Mouse (Mus musculus) neural tube, embryonic 11.5 days (tissue): ENCODE results near the gene Tsg101. TPM values are rescaled to one million over a fixed set of nuclear protein-coding genes. Genes with fewer than 3 reads are reported as not detected.
"Not testable (repeated sequence)": the region's sequence is repeated elsewhere in the genome, so short reads cannot be mapped to it uniquely, and the experiment has no call there.

Experiments used
- ATAC-seq: fragments of 200-750 bp; cut with Nextera tagmentation; 2 replicates; pipeline ENCODE4 v1.8.0; 2017; ENCODE audit warnings: moderate number of reproducible peaks, mild to moderate bottlenecking, moderate TSS enrichment, moderate library complexity; ENCODE audit not compliant: insufficient read depth, low FRiP score, low TSS enrichment
- DNase-seq: peaks from one replicate; pipeline ENCODE4 v3.0.0-alpha.2; 2015; ENCODE audit warnings: low spot score
- H3K27ac ChIP-seq: fragments of 300-500 bp; sonication (generic); 2 replicates; pipeline ENCODE4 v1.5.1; 2014; ENCODE audit warnings: low read depth, mild to moderate bottlenecking, low read length
- H3K27me3 ChIP-seq: fragments of 300-500 bp; sonication (generic); 2 replicates; pipeline ENCODE4 v1.6.1; 2014; ENCODE audit warnings: mild to moderate bottlenecking, low read length, mixed read lengths; ENCODE audit not compliant: control insufficient read depth, insufficient read depth
- H3K36me3 ChIP-seq: fragments of 300-500 bp; sonication (generic); 2 replicates; pipeline ENCODE4 v1.6.1; 2014; ENCODE audit warnings: mild to moderate bottlenecking, low read length, moderate library complexity, mixed read lengths; ENCODE audit not compliant: control insufficient read depth, insufficient read depth
- H3K4me1 ChIP-seq: fragments of 300-500 bp; sonication (generic); 2 replicates; pipeline ENCODE4 v1.6.1; 2014; ENCODE audit warnings: low read length, mixed read lengths; ENCODE audit not compliant: control insufficient read depth, insufficient read depth
- H3K4me2 ChIP-seq: fragments of 300-500 bp; sonication (generic); 2 replicates; pipeline ENCODE4 v1.6.1; 2014; ENCODE audit warnings: low read depth, mild to moderate bottlenecking, moderate library complexity
- H3K4me3 ChIP-seq: fragments of 300-500 bp; sonication (generic); 2 replicates; pipeline ENCODE4 v1.5.1; 2014; ENCODE audit warnings: low read depth, low read length
- H3K9ac ChIP-seq: fragments of 300-500 bp; sonication (generic); 2 replicates; pipeline ENCODE4 v1.6.1; 2014; ENCODE audit warnings: mild to moderate bottlenecking, low read length
- H3K9me3 ChIP-seq: fragments of 300-500 bp; sonication (generic); 2 replicates; pipeline ENCODE4 v1.6.1; 2016; ENCODE audit warnings: low read length; ENCODE audit not compliant: control insufficient read depth
- WGBS: fragments of 180-500 bp; shearing (Covaris S2); extraction: QIAGEN DNeasy Blood & Tissue Kit; methylation state at CpG from one replicate; pipeline ENCODE4 v1.1.7; 2014; 5-methylcytosine and 5-hydroxymethylcytosine counted together
- polyA plus RNA-seq: library from polyadenylated mRNA; unstranded; fragments of >200 nt; fragmentation: Nextera tagmentation; extraction: Ambion mirVana; gene quantifications from 2 replicates; pipeline ENCODE4 v1.2.1, GENCODE M21; 2014

The Tsg101 gene
- polyA plus RNA-seq, 1 experiment from 2014 or later: 352 TPM

- no peak overlapping the region for H3K9ac ChIP-seq
- no peak overlapping the region for H3K4me2 ChIP-seq
- no peaks in the 10 kb centered on the region for H3K27me3 ChIP-seq
- peaks cover 8% of the 10 kb centered on the region for H3K36me3 ChIP-seq
- no peaks in the 10 kb centered on the region for H3K9me3 ChIP-seq
- no peaks in the 10 kb centered on the region for H3K4me1 ChIP-seq
- no peak for DNase-seq
- no peak overlapping the region for H3K27ac ChIP-seq
- ATAC-seq: no peak
- WGBS: 87% methylated on average over 3 of the region's 3 CpGs
- no peak overlapping the region for H3K4me3 ChIP-seq
Measured at GRCm38 (mm10) chr7:46883304-46883703, 36.5 kb downstream of the Tsg101 start.

GRCm38 (mm10) chr7:46881941-46882340 lies 37.8 kb downstream of the Tsg101 start:
- not testable (repeated sequence) for H3K36me3 ChIP-seq, H3K4me3 ChIP-seq, H3K27me3 ChIP-seq, ATAC-seq, H3K4me1 ChIP-seq, H3K9ac ChIP-seq, H3K9me3 ChIP-seq, H3K4me2 ChIP-seq, H3K27ac ChIP-seq, DNase-seq
- WGBS: 84% methylated on average over 6 of the region's 8 CpGs

DNA sequence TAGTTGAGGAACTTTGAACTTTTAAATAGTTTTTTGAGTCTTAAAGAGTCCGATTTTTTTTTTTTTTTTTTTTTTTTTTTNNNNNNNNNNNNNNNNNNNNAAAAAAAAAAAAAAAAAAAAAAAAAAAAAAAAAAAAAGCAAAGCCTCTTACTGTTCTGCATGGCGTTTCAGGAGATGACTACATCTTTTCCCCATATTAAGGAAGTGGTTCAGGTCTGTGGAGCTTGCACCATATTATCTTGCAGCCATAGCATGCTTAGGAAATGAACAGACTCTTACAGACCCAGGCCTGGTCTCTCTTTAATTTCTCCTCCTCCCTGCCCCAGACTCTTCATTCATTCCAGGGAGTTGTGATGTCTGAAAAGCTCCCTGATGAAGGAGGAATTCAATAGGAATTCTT lies 38.8 kb downstream of the Tsg101 start:
- Histone ChIP-seq H3K4me3 (no peak overlapping the region), H3K9ac (no peak overlapping the region), H3K36me3 (peaks cover 2% of the 10 kb centered on the region), H3K27ac (no peak overlapping the region), H3K4me1 (no peaks in the 10 kb centered on the region), H3K27me3 (no peaks in the 10 kb centered on the region), H3K9me3 (no peaks in the 10 kb centered on the region), H3K4me2 (no peak overlapping the region)
- no peak for ATAC-seq
- DNase-seq: no peak
- WGBS: 96% methylated on average over 2 of the region's 2 CpGs

- H3K36me3 ChIP-seq: peaks cover under 1% of the 10 kb centered on the region
- H3K4me2 ChIP-seq: no peak overlapping the region
- no peaks in the 10 kb centered on the region for H3K27me3 ChIP-seq
- H3K9ac ChIP-seq: no peak overlapping the region
- 95% methylated on average over 5 of the region's 5 CpGs for WGBS
- ATAC-seq: no peak
- no peak overlapping the region for H3K27ac ChIP-seq
- H3K4me1 ChIP-seq: no peaks in the 10 kb centered on the region
- no peaks in the 10 kb centered on the region for H3K9me3 ChIP-seq
- H3K4me3 ChIP-seq: no peak overlapping the region
- no peak for DNase-seq
Measured at GRCm38 (mm10) chr7:46879851-46880250, 39.9 kb downstream of the Tsg101 start.

GRCm38 (mm10) chr7:46877255-46877654 lies 42.5 kb downstream of the Tsg101 start:
- DNase-seq (no peak), ATAC-seq (no peak)
- Histone ChIP-seq H3K9me3 (no peaks in the 10 kb centered on the region), H3K4me2 (no peak overlapping the region), H3K27ac (no peak overlapping the region), H3K27me3 (no peaks in the 10 kb centered on the region), H3K4me3 (no peak overlapping the region), H3K36me3 (no peaks in the 10 kb centered on the region), H3K4me1 (no peaks in the 10 kb centered on the region), H3K9ac (no peak overlapping the region)
- WGBS: 82% methylated on average over 6 of the region's 6 CpGs

DNA sequence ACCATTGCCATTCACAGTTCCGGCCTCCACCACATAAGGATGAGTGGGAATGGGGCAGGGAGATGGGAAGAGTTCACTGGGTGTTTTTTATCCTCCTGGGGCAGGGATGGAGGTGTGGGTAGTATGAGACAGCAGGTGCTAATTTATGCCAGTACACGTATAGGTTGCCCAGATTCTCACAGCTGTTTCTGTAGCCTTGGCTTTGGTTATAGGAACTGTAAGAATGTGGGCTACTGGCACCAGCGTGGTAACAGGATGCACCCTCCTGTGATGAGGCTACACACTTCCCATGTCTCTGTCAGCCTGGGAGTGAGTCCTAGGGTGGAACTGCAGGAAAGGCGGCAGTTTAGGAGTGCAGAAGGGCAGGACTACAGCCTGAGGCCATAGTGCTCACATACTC lies 42.9 kb downstream of the Tsg101 start:
- 73% methylated on average over 4 of the region's 4 CpGs for WGBS
- no peaks in the 10 kb centered on the region for H3K27me3 ChIP-seq
- no peak overlapping the region for H3K27ac ChIP-seq
- no peaks in the 10 kb centered on the region for H3K4me1 ChIP-seq
- H3K36me3 ChIP-seq: no peaks in the 10 kb centered on the region
- H3K9me3 ChIP-seq: no peaks in the 10 kb centered on the region
- no peak for ATAC-seq
- DNase-seq: no peak
- no peak overlapping the region for H3K4me2 ChIP-seq
- H3K4me3 ChIP-seq: no peak overlapping the region
- H3K9ac ChIP-seq: no peak overlapping the region

DNA sequence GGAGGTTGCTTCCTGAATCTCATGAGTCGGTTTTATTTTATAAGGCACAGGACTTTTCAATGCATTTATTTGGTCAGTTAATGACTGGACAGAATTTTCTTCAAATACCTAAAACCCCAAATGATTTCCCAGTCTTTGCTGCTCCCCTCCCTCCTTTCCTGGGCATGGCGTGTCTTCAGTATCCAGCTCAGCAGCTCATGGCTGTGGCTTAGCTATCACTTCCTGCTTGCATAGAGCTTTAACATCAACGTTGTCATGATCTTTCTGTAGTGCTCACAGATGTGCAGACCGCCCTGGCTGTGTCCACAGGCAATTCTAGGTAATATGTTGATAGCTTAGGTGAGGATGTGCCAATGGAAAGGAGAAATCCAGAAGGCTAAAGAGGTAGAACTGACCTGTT lies 47.8 kb downstream of the Tsg101 start:
- Histone ChIP-seq H3K4me3 (no peak overlapping the region), H3K9me3 (no peaks in the 10 kb centered on the region), H3K4me1 (no peaks in the 10 kb centered on the region), H3K9ac (no peak overlapping the region), H3K27me3 (no peaks in the 10 kb centered on the region), H3K27ac (no peak overlapping the region), H3K4me2 (no peak overlapping the region), H3K36me3 (no peaks in the 10 kb centered on the region)
- ATAC-seq (no peak), DNase-seq (no peak)
- 83% methylated on average over 4 of the region's 4 CpGs for WGBS

GRCm38 (mm10) chr7:46860996-46861395 lies 58.8 kb downstream of the Tsg101 start, which contains the start of gene Ldhc:
TSS of gene Ldhc (plus strand) at chr7:46861203.
- ATAC-seq (no peak), DNase-seq (no peak)
- WGBS: 32% methylated on average over 10 of the region's 10 CpGs
- no peaks in the 10 kb centered on the region for H3K27me3 ChIP-seq
- no peaks in the 10 kb centered on the region for H3K4me1 ChIP-seq
- no peak within 1 kb of the TSS for H3K4me2 ChIP-seq
- no peak within 1 kb of the TSS for H3K9ac ChIP-seq
- H3K9me3 ChIP-seq: no peaks in the 10 kb centered on the region
- H3K4me3 ChIP-seq: no peak within 1 kb of the TSS
- H3K27ac ChIP-seq: no peak within 1 kb of the TSS
- no peaks in the 10 kb centered on the region for H3K36me3 ChIP-seq

- 59% methylated on average over 6 of the region's 6 CpGs for WGBS
- Histone ChIP-seq H3K4me3 (no peak overlapping the region), H3K27ac (no peak overlapping the region), H3K4me2 (no peak overlapping the region), H3K27me3 (no peaks in the 10 kb centered on the region), H3K4me1 (no peaks in the 10 kb centered on the region), H3K9me3 (no peaks in the 10 kb centered on the region), H3K9ac (no peak overlapping the region), H3K36me3 (no peaks in the 10 kb centered on the region)
- DNase-seq: no peak
- no peak for ATAC-seq
Measured at GRCm38 (mm10) chr7:46859031-46859430, 60.7 kb downstream of the Tsg101 start.
